Mouse (Mus musculus): Measurements from ENCODE around the gene Rpl36.

DNA sequence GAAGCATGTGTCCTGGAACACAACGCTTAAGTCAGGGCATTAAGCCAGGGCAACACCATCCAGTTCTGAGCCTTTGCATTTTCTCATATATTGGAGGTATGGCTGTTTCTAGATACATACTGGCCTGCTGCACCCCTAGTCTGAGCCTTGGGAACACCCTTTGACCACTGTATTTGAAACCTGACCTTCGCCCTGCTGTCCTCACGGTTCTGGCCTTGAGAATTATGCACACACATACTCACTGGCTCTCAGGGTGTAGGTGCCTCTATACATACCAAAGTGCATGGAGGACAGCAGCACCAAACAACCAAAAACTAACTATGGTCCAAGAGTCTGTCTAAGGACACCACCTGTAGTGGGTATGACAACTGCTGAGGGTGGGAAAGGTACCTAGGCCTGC, 40.3 kb upstream of the Rpl36 start:
- TF ChIP-seq CTCF (IDR thresholded peaks at IDR 0.05) (no peak), EP300 (IDR thresholded peaks at IDR 0.05) (no peak)

Data from lung, postnatal 0 days (tissue).